Mouse (Mus musculus) forebrain, embryonic 15.5 days (tissue): ENCODE measurements at regions not wholly inside any gene's neighbourhood (a gene's known extent, or its start where the extent isn't known, plus 50 kb on each side); places are given as distances from the start of the nearest gene placed in this dataset.

Source experiments
- ATAC-seq: fragments of 200-750 bp; cut with Nextera tagmentation; replicated peaks from 2 replicates; pipeline ENCODE4 v1.8.0; 2017; ENCODE audit warnings: mild to moderate bottlenecking, moderate TSS enrichment, moderate library complexity
- H3K27ac ChIP-seq: fragments of 300-500 bp; sonication (generic); replicated peaks from 2 replicates; pipeline ENCODE4 v1.5.1; 2015; ENCODE audit warnings: mild to moderate bottlenecking, inconsistent platforms
- H3K27me3 ChIP-seq: fragments of 300-500 bp; sonication (generic); 2 replicates; pipeline ENCODE4 v1.6.1; 2015; ENCODE audit warnings: inconsistent platforms
- H3K36me3 ChIP-seq: fragments of 300-500 bp; sonication (generic); 2 replicates; pipeline ENCODE4 v1.6.1; 2015; ENCODE audit warnings: mild to moderate bottlenecking, inconsistent platforms
- H3K4me1 ChIP-seq: fragments of 300-500 bp; sonication (generic); 2 replicates; pipeline ENCODE4 v1.6.1; 2015; ENCODE audit warnings: inconsistent platforms
- H3K4me2 ChIP-seq: fragments of 300-500 bp; sonication (generic); replicated peaks from 2 replicates; pipeline ENCODE4 v1.6.1; 2015; ENCODE audit warnings: mild to moderate bottlenecking, inconsistent platforms
- H3K4me3 ChIP-seq: fragments of 300-500 bp; sonication (generic); 2 replicates; pipeline ENCODE4 v1.5.1; 2015; ENCODE audit warnings: mild to moderate bottlenecking, inconsistent platforms
- H3K9ac ChIP-seq: fragments of 300-500 bp; sonication (generic); replicated peaks from 2 replicates; pipeline ENCODE4 v1.6.1; 2015; ENCODE audit warnings: mild to moderate bottlenecking, inconsistent platforms
- H3K9me3 ChIP-seq: fragments of 300-500 bp; sonication (generic); 2 replicates; pipeline ENCODE4 v1.6.1; 2016; ENCODE audit warnings: inconsistent platforms
- WGBS: fragments of 180-500 bp; shearing (Covaris S2); methylation state at CpG from one replicate; pipeline ENCODE4 v1.1.7; 2015; ENCODE audit warnings: mixed read lengths; 5-methylcytosine and 5-hydroxymethylcytosine counted together

DNA sequence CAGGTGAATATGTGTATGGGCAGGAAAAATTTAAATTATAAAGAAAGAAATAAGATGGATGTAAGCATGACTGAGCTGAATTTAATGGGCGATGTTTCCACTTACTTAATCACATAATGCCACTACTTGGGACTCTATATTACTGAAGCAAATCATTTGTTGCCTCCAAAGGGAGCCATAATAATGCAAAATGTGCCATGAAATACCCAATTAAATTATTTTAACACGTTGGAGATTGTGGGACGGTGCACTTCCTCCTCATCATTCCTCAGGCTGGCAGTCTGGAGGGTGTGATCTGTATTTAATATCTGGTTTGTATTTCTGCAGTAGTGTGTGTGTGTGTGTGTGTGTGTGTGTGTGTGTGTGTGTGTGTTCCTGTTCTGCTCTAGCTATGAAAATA lies 188.2 kb downstream of the Ppp4r2 start:
- no peaks in the 10 kb centered on the region for H3K36me3 ChIP-seq
- 54% methylated on average over 3 of the region's 3 CpGs for WGBS
- H3K4me3 ChIP-seq = no peak overlapping the region
- no peaks in the 10 kb centered on the region for H3K9me3 ChIP-seq
- H3K9ac ChIP-seq = no peak overlapping the region
- no peaks in the 10 kb centered on the region for H3K27me3 ChIP-seq
- H3K4me2 ChIP-seq = no peak overlapping the region
- ATAC-seq = no peak
- no peak overlapping the region for H3K27ac ChIP-seq
- no peaks in the 10 kb centered on the region for H3K4me1 ChIP-seq

- no peak for ATAC-seq
- no peak overlapping the region for H3K4me3 ChIP-seq
- H3K4me1 ChIP-seq = no peaks in the 10 kb centered on the region
- H3K9ac ChIP-seq = no peak overlapping the region
- no peaks in the 10 kb centered on the region for H3K9me3 ChIP-seq
- H3K36me3 ChIP-seq = no peaks in the 10 kb centered on the region
- no peak overlapping the region for H3K4me2 ChIP-seq
- no peaks in the 10 kb centered on the region for H3K27me3 ChIP-seq
- H3K27ac ChIP-seq = no peak overlapping the region
- WGBS = 89% methylated on average over 4 of the region's 4 CpGs
Observed at GRCm38 (mm10) chr6:101025816-101026215, 192.4 kb downstream of the Ppp4r2 start.

- H3K36me3 ChIP-seq = no peaks in the 10 kb centered on the region
- no peaks in the 10 kb centered on the region for H3K9me3 ChIP-seq
- H3K4me1 ChIP-seq = no peaks in the 10 kb centered on the region
- no peak overlapping the region for H3K9ac ChIP-seq
- no peak for ATAC-seq
- no peak overlapping the region for H3K4me2 ChIP-seq
- H3K4me3 ChIP-seq = no peak overlapping the region
- WGBS = 79% methylated on average over 10 of the region's 10 CpGs
- no peak overlapping the region for H3K27ac ChIP-seq
- no peaks in the 10 kb centered on the region for H3K27me3 ChIP-seq
Observed at GRCm38 (mm10) chr6:101027462-101027861, 194.0 kb downstream of the Ppp4r2 start.

- H3K4me3 ChIP-seq = no peak overlapping the region
- ATAC-seq = no peak
- no peaks in the 10 kb centered on the region for H3K27me3 ChIP-seq
- H3K36me3 ChIP-seq = no peaks in the 10 kb centered on the region
- H3K4me1 ChIP-seq = no peaks in the 10 kb centered on the region
- H3K27ac ChIP-seq = no peak overlapping the region
- WGBS = 40% methylated on average over 3 of the region's 3 CpGs
- H3K4me2 ChIP-seq = no peak overlapping the region
- no peaks in the 10 kb centered on the region for H3K9me3 ChIP-seq
- H3K9ac ChIP-seq = no peak overlapping the region
Observed at GRCm38 (mm10) chr6:101029436-101029835, 196.0 kb downstream of the Ppp4r2 start.

GRCm38 (mm10) chr6:101030451-101031125 lies 197.2 kb downstream of the Ppp4r2 start:
- Histone ChIP-seq H3K9ac (no peak overlapping the region), H3K27me3 (no peaks in the 10 kb centered on the region), H3K36me3 (no peaks in the 10 kb centered on the region), H3K4me1 (no peaks in the 10 kb centered on the region), H3K4me3 (no peak overlapping the region), H3K27ac (no peak overlapping the region), H3K4me2 (no peak overlapping the region), H3K9me3 (no peaks in the 10 kb centered on the region)
- no peak for ATAC-seq
- WGBS = 85% methylated on average over 13 of the region's 13 CpGs

- H3K9ac ChIP-seq = no peak overlapping the region
- ATAC-seq = peak; percentile 77
- H3K4me1 ChIP-seq = peaks cover 7% of the 10 kb centered on the region
- H3K4me3 ChIP-seq = no peak overlapping the region
- no peaks in the 10 kb centered on the region for H3K36me3 ChIP-seq
- no peak overlapping the region; the same call in 1 of the 2 replicates for H3K27ac ChIP-seq
- H3K27me3 ChIP-seq = no peaks in the 10 kb centered on the region
- no peaks in the 10 kb centered on the region for H3K9me3 ChIP-seq
- 55% methylated on average over 6 of the region's 6 CpGs for WGBS
- H3K4me2 ChIP-seq = no peak overlapping the region
Observed at GRCm38 (mm10) chr6:101046755-101047154, 213.3 kb downstream of the Ppp4r2 start.

GRCm38 (mm10) chr6:101047195-101047594 lies 213.8 kb downstream of the Ppp4r2 start:
- WGBS = 61% methylated on average over 10 of the region's 10 CpGs
- Histone ChIP-seq H3K27ac (no peak overlapping the region), H3K9ac (no peak overlapping the region), H3K4me1 (peaks cover 7% of the 10 kb centered on the region), H3K4me3 (no peak overlapping the region), H3K9me3 (no peaks in the 10 kb centered on the region), H3K27me3 (no peaks in the 10 kb centered on the region), H3K36me3 (no peaks in the 10 kb centered on the region), H3K4me2 (no peak overlapping the region)
- no peak for ATAC-seq

DNA sequence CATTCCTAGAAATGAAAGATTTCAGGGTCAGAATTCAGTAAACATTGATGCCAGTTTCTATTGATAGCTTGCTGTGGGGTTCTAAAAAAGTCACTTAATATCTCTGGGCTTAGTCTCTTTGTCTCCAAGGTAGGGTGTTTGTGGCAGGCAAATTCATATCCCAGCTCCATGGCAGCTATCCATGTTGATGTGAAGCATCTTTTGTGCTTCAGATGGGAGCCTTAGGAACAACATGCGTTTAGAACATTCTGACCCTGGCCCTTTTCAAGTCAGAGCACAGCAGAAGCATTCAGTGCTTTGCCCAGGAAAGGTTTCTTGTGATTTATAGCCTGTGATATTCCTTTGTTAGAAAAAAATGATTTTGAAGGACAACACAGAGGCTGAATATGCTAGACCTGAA lies 215.0 kb downstream of the Ppp4r2 start:
- Histone ChIP-seq H3K4me3 (no peak overlapping the region), H3K9me3 (no peaks in the 10 kb centered on the region), H3K9ac (no peak overlapping the region), H3K27me3 (no peaks in the 10 kb centered on the region), H3K4me2 (no peak overlapping the region), H3K36me3 (no peaks in the 10 kb centered on the region), H3K27ac (no peak overlapping the region), H3K4me1 (peaks cover 7% of the 10 kb centered on the region)
- 60% methylated on average over 1 of the region's 1 CpGs for WGBS
- ATAC-seq = no peak

DNA sequence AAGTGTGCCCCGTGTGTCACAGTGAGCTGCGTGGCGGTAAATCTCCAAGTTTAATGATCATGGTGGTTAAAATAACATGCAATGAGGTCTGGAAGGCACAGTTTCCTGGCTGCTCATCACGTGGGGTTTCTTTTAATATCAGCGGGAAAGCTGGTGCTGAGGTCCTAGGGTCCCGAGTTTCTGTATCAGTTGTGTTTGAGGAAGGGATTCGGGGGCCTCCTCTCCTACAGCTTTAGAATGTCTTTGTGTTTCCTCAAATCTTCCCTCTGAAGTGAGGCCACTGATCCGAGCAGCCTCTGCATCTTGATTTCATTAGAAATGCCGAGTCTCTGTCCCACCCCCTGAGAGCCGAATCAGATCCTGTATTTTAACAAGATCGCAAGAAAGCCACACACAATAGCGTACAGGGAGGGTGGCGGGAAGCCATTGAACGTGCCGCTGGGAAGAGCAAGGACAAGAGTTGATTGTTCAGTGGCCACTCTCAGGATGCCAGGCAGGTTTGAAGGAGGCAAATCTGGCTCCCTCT lies 215.5 kb downstream of the Ppp4r2 start:
- 24% methylated on average over 15 of the region's 15 CpGs for WGBS

GRCm38 (mm10) chr6:101054880-101055279 lies 221.5 kb downstream of the Ppp4r2 start:
- H3K4me3 ChIP-seq = no peak overlapping the region
- no peak overlapping the region for H3K4me2 ChIP-seq
- no peaks in the 10 kb centered on the region for H3K36me3 ChIP-seq
- H3K4me1 ChIP-seq = 0 out of 2 replicates have a peak, but pooled peaks cover 3% of the 10 kb centered on the region
- H3K9me3 ChIP-seq = no peaks in the 10 kb centered on the region
- no peak overlapping the region for H3K27ac ChIP-seq
- no peaks in the 10 kb centered on the region for H3K27me3 ChIP-seq
- whole genome bisulfite sequencing = 81% methylated on average over 7 of the region's 7 CpGs
- ATAC-seq = no peak
- no peak overlapping the region for H3K9ac ChIP-seq

More for the DNA sequence above, 215.5 kb downstream of the Ppp4r2 start:
- no peak overlapping the region for H3K4me2 ChIP-seq
- ATAC-seq = peak; percentile 55
- H3K27ac ChIP-seq = no peak overlapping the region
- H3K27me3 ChIP-seq = no peaks in the 10 kb centered on the region
- H3K4me3 ChIP-seq = no peak overlapping the region
- H3K36me3 ChIP-seq = no peaks in the 10 kb centered on the region
- H3K9ac ChIP-seq = no peak overlapping the region
- H3K4me1 ChIP-seq = peaks cover 7% of the 10 kb centered on the region
- H3K9me3 ChIP-seq = no peaks in the 10 kb centered on the region

GRCm38 (mm10) chr6:101056318-101056717 lies 222.9 kb downstream of the Ppp4r2 start:
- H3K9ac ChIP-seq = no peak overlapping the region
- H3K9me3 ChIP-seq = no peaks in the 10 kb centered on the region
- H3K36me3 ChIP-seq = no peaks in the 10 kb centered on the region
- no peak for ATAC-seq
- H3K4me3 ChIP-seq = no peak overlapping the region
- H3K4me1 ChIP-seq = 0 out of 2 replicates have a peak, but pooled peaks cover 3% of the 10 kb centered on the region
- no peaks in the 10 kb centered on the region for H3K27me3 ChIP-seq
- no peak overlapping the region for H3K4me2 ChIP-seq
- 88% methylated on average over 13 of the region's 13 CpGs for WGBS
- H3K27ac ChIP-seq = no peak overlapping the region

DNA sequence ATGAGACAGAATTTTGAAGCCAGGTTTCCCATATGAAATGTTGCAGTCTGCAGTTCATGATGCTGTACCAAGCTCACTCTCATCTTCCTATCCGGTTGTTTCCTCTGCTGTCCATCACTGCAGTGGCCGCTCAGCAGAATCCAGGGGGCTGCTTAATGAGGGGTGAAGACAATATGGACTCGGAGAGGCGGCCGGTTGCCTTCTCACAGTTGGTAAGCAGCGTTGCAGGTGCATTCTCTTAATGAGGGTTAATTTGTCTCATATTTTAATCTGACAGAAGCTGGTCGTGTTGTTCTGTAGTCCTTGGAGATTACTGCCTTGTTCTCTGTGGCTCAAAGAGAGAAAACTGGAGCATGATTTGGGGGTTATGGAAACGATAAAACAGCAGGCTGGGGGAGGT lies 225.6 kb downstream of the Ppp4r2 start:
- no peak for ATAC-seq
- 12% methylated on average over 8 of the region's 8 CpGs for WGBS

DNA sequence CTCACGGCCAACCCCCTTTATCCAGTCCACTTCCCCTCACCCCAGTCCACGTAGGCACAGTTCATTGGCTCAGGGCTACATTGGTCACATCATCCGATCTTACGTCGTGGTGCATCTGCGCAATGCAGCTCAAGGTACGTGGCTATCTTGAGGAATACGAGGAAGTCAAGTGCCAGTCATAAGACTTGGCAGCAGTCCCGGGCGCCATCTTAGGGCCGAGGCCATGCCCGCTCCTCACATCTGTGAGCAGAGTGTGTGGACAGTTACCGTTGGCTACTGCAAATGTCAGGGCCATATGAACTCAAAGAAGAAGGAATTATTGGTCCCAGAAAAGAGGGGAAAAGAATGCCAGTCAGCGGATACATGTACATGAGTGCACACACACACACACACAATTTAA lies 228.8 kb downstream of the Ppp4r2 start:
- H3K36me3 ChIP-seq = no peaks in the 10 kb centered on the region
- no peak overlapping the region for H3K9ac ChIP-seq
- no peaks in the 10 kb centered on the region for H3K9me3 ChIP-seq
- 0 out of 2 replicates have a peak, but pooled peaks cover 3% of the 10 kb centered on the region for H3K4me1 ChIP-seq
- H3K4me2 ChIP-seq = no peak overlapping the region
- H3K4me3 ChIP-seq = no peak overlapping the region
- no peak overlapping the region for H3K27ac ChIP-seq
- WGBS = 94% methylated on average over 14 of the region's 14 CpGs
- no peaks in the 10 kb centered on the region for H3K27me3 ChIP-seq
- ATAC-seq = no peak

More for the DNA sequence above, 225.6 kb downstream of the Ppp4r2 start:
- Histone ChIP-seq H3K27me3 (no peaks in the 10 kb centered on the region), H3K9ac (no peak overlapping the region), H3K36me3 (no peaks in the 10 kb centered on the region), H3K4me2 (no peak overlapping the region), H3K4me1 (0 out of 2 replicates have a peak, but pooled peaks cover 3% of the 10 kb centered on the region), H3K9me3 (no peaks in the 10 kb centered on the region), H3K4me3 (no peak overlapping the region), H3K27ac (no peak overlapping the region)
